Mouse (Mus musculus): ENCODE results near the gene Apoe. TPM values are rescaled to one million over a fixed set of nuclear protein-coding genes. Genes with fewer than 3 reads are reported as not detected.
A peak's percentile ranks its signal among the peaks of the same experiment; 100 is the strongest.

Apoe gene
- polyA plus RNA-seq (2015; fragmentation: Nextera tagmentation; extraction: Ambion mirVana), result 458 and 503 TPM in 2 replicates

DNA sequence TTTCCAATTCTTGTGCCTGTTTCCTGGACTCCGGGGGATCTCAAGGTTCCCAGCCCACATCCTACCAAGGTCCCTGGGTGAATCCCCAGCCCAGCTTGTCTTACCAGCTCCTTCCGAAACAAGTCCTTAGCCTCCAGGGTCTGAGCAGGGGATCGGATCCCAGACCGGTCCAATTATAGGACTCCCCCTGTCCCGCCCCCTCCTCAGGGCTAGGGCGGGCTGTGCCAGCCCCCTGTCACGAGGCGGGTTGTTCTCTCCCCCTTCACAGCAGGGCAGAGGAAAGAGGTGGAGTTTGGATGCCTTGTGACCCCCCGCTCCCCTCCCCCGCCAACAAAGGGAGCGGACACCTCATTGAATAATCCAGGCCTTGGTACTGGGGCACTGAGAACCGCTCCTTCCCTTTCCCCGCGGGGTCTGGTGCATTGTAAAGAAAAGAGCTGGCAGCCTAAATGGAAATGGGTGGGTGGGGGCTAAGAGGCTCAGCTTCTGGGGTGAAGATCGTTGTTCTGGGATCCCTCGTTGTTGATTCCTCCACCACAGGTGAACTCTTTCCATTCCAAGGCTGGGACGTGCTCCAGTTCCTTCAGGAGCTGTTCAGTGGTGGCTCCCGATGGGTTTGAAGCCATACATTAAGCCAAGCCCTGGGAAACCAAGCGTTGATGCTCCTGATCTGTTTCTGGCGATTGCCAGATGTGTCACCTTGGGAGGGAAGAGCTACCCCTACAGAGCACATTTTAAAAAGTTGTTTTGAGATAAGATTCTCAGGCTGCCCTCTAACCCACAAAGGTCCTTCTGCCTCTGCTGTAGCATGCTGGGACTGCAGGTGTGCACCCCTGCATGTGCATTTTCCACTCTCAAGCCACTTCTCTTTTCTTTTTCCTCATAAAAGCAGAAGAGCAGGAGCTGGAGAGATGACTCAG lies at the start of gene Apoe:
Gene Apoe, minus strand, starts transcription at position 282 of the 920 bp plus-strand sequence.
- H3K4me2 ChIP-seq, result peak within 1 kb of the TSS; percentile 65
- no peaks in the 10 kb centered on the region for H3K27me3 ChIP-seq
- peak within 1 kb of the TSS; percentile 36 for H3K27ac ChIP-seq
- H3K4me1 ChIP-seq, result peaks cover 38% of the 10 kb centered on the region
- WGBS, result 2% methylated on average over 19 of the region's 20 CpGs
- H3K36me3 ChIP-seq, result peaks cover 27% of the 10 kb centered on the region; the same call in 1 of the 2 replicates
- peak within 1 kb of the TSS; percentile 40 for H3K9ac ChIP-seq
- H3K9me3 ChIP-seq, result no peaks in the 10 kb centered on the region
- ATAC-seq (ENCODE audit: borderline replicate concordance, extremely low read depth, low FRiP score, low TSS enrichment), result peak; percentile 48; the same call in 1 of the 2 replicates
- peak within 1 kb of the TSS; percentile 40 for H3K4me3 ChIP-seq

DNA sequence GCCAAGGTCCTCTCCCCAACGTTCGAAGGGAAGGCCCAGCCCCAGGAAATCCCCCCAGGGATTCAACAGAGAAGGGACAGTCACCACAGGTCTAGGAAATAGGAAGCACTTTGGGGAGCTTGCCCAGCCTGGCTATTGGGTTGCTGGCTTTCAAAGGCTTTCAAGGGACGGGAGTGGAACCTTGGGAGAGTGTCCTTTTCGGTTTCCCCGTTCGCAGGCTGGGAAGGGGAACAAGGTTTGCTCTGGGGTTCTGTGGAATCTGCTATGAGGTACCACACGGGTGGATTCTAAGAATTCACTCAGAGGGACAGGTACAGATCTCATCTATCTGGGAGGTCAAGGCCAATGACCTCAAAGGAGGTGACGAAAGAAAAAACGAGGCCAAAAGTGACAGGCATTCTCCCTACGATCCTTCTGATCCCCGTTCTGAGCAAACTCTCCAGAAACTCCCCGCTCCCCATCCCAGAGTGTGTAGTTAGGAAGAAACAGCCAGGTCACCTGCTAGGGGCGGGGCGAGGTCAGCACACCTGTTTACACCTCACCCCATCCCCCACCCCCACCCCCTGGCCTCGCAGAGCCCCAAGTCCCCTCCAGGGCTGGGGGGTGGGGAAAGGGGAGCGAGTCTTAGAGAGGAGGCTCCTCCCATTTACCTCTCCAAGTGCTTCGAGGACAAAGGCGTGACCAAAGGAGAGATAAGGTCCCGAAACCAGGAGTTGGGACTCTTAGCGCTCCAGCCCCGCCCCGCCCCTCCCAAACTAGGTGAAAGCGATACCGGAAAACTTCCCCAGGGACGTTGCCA lies 48.6 kb upstream of the Apoe start:
- H3K9ac ChIP-seq, result peak overlapping the region; percentile 84
- no peaks in the 10 kb centered on the region for H3K27me3 ChIP-seq
- H3K27ac ChIP-seq, result peak overlapping the region; percentile 93
- peak overlapping the region; percentile 81 for H3K4me3 ChIP-seq
- peaks cover 54% of the 10 kb centered on the region for H3K4me1 ChIP-seq
- peaks cover 16% of the 10 kb centered on the region; the same call in 1 of the 2 replicates for H3K36me3 ChIP-seq
- peak overlapping the region; percentile 77 for H3K4me2 ChIP-seq
- WGBS, result 5% methylated on average over 25 of the region's 25 CpGs
- no peaks in the 10 kb centered on the region for H3K9me3 ChIP-seq
- ATAC-seq (ENCODE audit: borderline replicate concordance, extremely low read depth, low FRiP score, low TSS enrichment), result no peak

DNA sequence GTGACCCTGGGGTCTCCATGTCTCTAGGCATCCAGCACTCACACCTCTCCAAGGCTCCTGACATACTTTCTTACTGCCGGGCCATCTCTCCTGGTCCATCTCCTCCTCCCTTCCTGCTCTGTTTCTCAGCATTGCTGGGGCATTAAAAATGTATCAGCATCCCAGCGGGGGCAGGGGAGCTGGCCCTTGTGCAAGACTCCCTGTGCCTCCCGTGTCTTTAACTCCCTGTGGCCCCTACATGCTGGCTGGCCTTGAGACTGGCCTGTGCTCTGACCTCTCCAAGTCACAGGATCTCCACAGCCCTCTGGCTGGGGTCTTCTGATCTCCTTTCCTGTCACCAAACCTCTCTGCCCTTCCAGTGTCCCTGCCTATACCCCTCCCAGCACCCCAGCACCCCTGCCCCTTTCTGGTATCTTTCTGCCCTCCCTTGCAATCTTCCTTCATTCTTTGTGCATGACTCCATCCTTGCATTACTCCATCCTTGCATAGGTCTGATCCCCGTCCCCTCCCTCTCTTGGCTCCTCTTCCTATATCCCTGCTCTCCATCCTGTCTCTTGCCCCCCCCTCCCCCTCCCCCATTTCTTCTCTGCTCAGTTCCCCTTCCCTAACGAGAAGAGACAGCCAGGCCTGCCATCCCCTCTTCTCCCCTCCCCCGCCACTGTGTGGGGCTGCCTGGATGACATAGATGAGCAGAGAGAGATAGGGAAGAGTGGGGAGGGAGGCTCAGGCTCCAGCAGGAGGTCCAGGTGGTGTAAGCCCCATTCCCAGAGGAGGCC lies 47.6 kb upstream of the Apoe start:
- no peak for ATAC-seq (ENCODE audit: borderline replicate concordance, extremely low read depth, low FRiP score, low TSS enrichment)
- WGBS, result 23% methylated on average over 6 of the region's 6 CpGs
- Histone ChIP-seq H3K36me3 (peaks cover 19% of the 10 kb centered on the region; the same call in 1 of the 2 replicates), H3K27me3 (no peaks in the 10 kb centered on the region), H3K9me3 (no peaks in the 10 kb centered on the region), H3K4me2 (peak overlapping the region; percentile 77), H3K27ac (peak overlapping the region; percentile 93; the same call in 1 of the 2 replicates), H3K9ac (peak overlapping the region; percentile 84), H3K4me1 (peaks cover 64% of the 10 kb centered on the region), H3K4me3 (peak overlapping the region; percentile 81)

DNA sequence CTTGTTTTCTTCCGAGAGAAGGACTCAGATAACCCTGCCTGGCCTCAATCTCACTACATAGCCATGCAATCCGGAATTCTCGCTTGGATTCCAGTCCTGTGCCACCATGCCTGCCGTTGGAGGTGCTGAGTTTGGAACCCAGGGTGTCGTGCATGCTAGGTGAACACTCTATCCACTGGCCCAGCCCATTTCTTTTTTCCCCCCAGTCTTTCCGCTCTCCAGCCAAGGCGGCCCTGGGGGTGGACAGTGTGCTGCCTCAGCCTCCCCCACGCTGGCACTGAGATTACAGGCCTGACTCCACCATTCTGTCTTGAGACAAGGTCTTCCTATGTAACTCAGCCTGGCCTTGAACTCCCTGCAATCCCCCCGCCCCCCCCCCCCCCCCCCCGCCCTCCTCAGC lies 47.0 kb upstream of the Apoe start:
- 66% methylated on average over 9 of the region's 10 CpGs for WGBS

DNA sequence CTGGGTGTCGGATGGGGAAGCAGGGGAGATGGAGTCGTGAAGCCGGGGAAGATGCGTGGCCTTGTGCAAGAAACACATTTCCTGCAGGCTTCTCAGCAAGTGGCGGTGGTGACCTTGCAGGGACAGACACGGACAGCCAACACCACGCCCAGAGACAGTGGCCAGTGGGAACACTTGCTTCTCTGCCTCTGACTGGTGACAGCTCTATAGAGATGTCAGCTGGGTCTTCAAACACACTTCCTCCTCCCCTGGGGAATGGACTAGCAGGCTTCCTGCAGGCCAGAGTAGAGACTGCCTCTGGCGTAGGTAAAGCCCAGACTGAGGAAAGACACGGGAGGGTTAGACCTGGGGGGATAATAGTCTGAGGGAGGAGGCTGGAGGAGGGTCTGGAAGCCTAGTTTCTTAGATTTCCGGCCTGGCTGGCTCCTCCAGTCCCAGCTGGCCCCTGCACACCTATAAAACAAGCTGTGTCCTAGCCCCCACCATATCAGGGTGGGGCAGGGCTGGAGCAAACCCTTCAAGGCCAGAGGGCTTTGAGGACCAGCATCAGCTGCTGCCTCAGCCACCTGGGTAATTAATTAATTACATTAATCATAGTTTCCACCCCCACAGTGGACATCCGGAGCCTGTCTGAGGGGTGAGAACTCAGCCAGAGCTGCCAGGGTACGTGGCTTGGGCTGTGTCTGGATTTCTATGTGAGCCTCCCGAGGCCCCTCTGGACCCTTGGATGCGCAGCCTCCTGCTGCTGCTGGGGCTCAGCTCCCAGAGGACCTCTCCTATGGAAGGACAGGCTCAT lies 45.8 kb upstream of the Apoe start:
- peak overlapping the region; percentile 72 for H3K27ac ChIP-seq
- H3K4me2 ChIP-seq, result peak overlapping the region; percentile 12; the same call in 1 of the 2 replicates
- H3K27me3 ChIP-seq, result no peaks in the 10 kb centered on the region
- no peak for ATAC-seq (ENCODE audit: borderline replicate concordance, extremely low read depth, low FRiP score, low TSS enrichment)
- peaks cover 66% of the 10 kb centered on the region for H3K4me1 ChIP-seq
- peaks cover 27% of the 10 kb centered on the region; the same call in 1 of the 2 replicates for H3K36me3 ChIP-seq
- H3K4me3 ChIP-seq, result no peak overlapping the region
- WGBS, result 53% methylated on average over 14 of the region's 14 CpGs
- no peaks in the 10 kb centered on the region for H3K9me3 ChIP-seq
- no peak overlapping the region for H3K9ac ChIP-seq

More for the DNA sequence above, 47.0 kb upstream of the Apoe start:
- no peak for ATAC-seq (ENCODE audit: borderline replicate concordance, extremely low read depth, low FRiP score, low TSS enrichment)
- H3K4me1 ChIP-seq, result peaks cover 67% of the 10 kb centered on the region
- no peaks in the 10 kb centered on the region for H3K27me3 ChIP-seq
- H3K27ac ChIP-seq, result peak overlapping the region; percentile 72; the same call in 1 of the 2 replicates
- H3K9ac ChIP-seq, result no peak overlapping the region
- no peak overlapping the region for H3K4me3 ChIP-seq
- peaks cover 19% of the 10 kb centered on the region; the same call in 1 of the 2 replicates for H3K36me3 ChIP-seq
- no peak overlapping the region for H3K4me2 ChIP-seq
- H3K9me3 ChIP-seq, result no peaks in the 10 kb centered on the region

DNA sequence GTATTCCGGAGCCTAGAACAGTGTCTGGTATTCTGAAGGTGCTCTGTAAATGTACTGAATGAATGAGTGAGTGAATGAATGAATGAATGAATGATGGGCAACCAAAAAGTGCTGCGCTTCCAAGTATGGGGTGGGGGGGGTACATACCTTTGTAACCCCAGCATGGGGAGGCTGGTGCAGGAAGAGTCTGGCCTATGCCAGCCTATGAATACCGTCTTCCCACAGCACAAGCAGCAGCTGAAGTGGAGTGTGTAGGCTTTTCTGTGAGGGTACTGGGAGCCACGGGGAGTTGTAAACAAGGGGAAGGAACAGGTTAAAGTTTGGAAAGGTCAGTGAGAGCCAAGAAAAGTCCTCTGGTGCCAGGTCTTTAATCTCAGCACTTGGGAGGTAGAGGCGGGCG lies 44.8 kb upstream of the Apoe start:
- H3K9ac ChIP-seq, result no peak overlapping the region
- H3K4me1 ChIP-seq, result peaks cover 66% of the 10 kb centered on the region
- no peak overlapping the region for H3K4me3 ChIP-seq
- no peak overlapping the region for H3K4me2 ChIP-seq
- no peak for ATAC-seq (ENCODE audit: borderline replicate concordance, extremely low read depth, low FRiP score, low TSS enrichment)
- no peaks in the 10 kb centered on the region for H3K27me3 ChIP-seq
- no peaks in the 10 kb centered on the region for H3K9me3 ChIP-seq
- WGBS, result 71% methylated on average over 6 of the region's 6 CpGs
- peaks cover 28% of the 10 kb centered on the region; the same call in 1 of the 2 replicates for H3K36me3 ChIP-seq
- H3K27ac ChIP-seq, result no peak overlapping the region

DNA sequence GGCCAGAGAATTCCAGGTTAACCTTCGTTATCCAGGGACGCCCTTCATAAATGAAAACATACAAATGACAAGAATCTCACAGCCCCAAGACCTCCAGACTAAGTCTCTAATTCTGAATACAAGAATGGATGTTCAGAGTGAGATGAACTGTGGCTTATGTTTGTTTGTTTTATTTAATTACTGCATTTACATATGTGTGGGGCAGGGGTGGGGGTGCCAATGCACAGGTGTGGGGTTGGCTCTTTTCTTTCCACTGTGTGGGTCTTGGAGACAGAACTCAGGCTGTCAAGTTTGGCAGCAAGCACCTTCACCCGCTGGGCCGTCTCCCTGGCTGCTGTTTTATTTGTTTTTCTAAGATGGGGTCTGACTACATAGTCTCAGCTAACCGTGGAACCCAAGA lies 43.5 kb upstream of the Apoe start:
- Histone ChIP-seq H3K27me3 (no peaks in the 10 kb centered on the region), H3K9me3 (no peaks in the 10 kb centered on the region), H3K4me1 (peaks cover 56% of the 10 kb centered on the region), H3K9ac (no peak overlapping the region), H3K4me2 (no peak overlapping the region), H3K4me3 (no peak overlapping the region), H3K36me3 (peaks cover 38% of the 10 kb centered on the region), H3K27ac (no peak overlapping the region)
- ATAC-seq (ENCODE audit: borderline replicate concordance, extremely low read depth, low FRiP score, low TSS enrichment), result no peak
- 36% methylated on average over 5 of the region's 5 CpGs for WGBS

DNA sequence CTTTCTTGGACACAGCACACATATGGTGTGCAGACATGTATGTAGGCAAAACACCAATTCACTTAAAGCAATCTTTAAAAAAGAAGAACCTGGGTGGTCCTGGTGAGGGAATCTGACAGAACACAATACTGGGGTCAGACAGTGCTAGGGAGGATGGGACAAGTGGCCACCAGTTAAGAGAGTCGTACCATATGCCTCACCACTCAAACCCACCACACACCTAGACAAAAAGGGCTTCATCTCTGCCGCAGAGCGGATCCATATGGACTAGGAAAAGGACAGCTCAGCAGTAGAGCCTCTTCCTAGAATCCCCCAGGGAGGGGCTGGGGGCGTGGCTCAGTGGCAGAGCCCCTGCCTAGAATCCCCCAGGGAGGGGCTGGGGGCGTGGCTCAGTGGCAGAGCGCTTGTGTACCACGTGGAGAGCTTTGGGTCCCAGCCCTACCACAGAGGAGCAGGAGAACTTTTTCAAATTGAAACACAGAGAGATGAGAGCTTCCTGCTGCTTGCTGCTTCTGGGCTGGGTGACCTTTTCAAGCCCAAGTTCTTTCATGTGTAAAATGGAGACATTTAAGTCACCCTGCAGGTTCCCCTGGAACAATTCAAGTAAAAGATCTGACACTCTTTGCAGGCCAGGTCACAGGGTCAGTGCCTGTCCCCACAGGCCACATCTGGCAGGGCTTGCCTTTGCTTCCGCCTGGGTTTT lies 42.5 kb upstream of the Apoe start:
- Histone ChIP-seq H3K4me2 (peak overlapping the region; percentile 9; the same call in 1 of the 2 replicates), H3K4me1 (peaks cover 46% of the 10 kb centered on the region), H3K36me3 (peaks cover 48% of the 10 kb centered on the region), H3K4me3 (no peak overlapping the region), H3K9me3 (no peaks in the 10 kb centered on the region), H3K27ac (peak overlapping the region; percentile 45), H3K9ac (no peak overlapping the region), H3K27me3 (no peaks in the 10 kb centered on the region)
- 18% methylated on average over 8 of the region's 8 CpGs for WGBS
- ATAC-seq (ENCODE audit: borderline replicate concordance, extremely low read depth, low FRiP score, low TSS enrichment), result peak; percentile 23; the same call in 1 of the 2 replicates

DNA sequence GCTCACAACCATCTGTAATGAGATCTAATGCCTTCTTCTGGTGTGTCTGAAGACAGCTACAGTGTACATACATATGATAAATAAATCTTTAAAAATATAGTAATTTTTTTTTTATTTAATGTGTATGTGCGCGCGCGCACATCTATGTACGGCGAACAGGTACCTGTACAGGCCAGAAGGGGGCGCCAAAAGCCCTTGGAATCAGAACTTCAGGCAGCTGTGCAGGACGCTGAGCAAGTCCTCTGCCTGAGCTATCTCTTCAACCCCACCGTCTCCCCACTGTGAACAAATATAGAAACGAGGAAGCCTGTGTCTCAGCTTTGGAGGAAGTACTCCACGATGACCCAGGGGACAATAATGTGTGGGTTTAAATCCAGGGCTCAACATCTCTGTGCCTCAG lies 41.3 kb upstream of the Apoe start:
- 84% methylated on average over 11 of the region's 11 CpGs for WGBS
- H3K4me1 ChIP-seq, result peaks cover 36% of the 10 kb centered on the region
- no peaks in the 10 kb centered on the region for H3K9me3 ChIP-seq
- no peaks in the 10 kb centered on the region for H3K27me3 ChIP-seq
- ATAC-seq (ENCODE audit: borderline replicate concordance, extremely low read depth, low FRiP score, low TSS enrichment), result no peak
- H3K36me3 ChIP-seq, result peaks cover 55% of the 10 kb centered on the region
- H3K27ac ChIP-seq, result no peak overlapping the region
- no peak overlapping the region for H3K4me2 ChIP-seq
- no peak overlapping the region for H3K4me3 ChIP-seq
- no peak overlapping the region for H3K9ac ChIP-seq

DNA sequence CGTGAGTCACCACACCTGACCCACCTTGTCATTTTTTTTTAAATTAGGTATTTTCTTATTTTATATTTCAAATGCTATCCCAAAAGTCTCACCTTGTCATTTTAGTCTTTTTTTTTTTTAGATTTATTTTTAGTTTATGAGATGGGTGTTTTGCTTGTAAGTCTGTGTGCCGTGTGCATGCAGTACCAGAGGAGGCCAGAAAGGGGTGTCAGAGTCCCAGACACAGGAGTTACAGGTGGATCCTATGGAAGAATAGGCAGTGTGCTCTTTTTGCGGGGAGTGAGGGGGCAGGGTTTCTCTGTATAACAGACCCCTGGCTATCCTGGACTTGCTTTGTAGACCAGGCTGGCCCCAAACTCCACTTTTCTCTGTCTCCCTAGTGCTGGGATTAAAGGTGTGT lies 39.8 kb upstream of the Apoe start:
- ATAC-seq (ENCODE audit: borderline replicate concordance, extremely low read depth, low FRiP score, low TSS enrichment), result no peak
- H3K36me3 ChIP-seq, result peaks cover 62% of the 10 kb centered on the region
- no peak overlapping the region for H3K4me2 ChIP-seq
- no peak overlapping the region for H3K27ac ChIP-seq
- 83% methylated on average over 3 of the region's 3 CpGs for WGBS
- no peaks in the 10 kb centered on the region for H3K27me3 ChIP-seq
- H3K9ac ChIP-seq, result no peak overlapping the region
- peaks cover 23% of the 10 kb centered on the region for H3K4me1 ChIP-seq
- no peaks in the 10 kb centered on the region for H3K9me3 ChIP-seq
- H3K4me3 ChIP-seq, result no peak overlapping the region
